Mouse (Mus musculus): ENCODE measurements around the gene Ddi2.

The Ddi2 gene

GRCm38 (mm10) chr4:141686093-141686492, 37.1 kb downstream of the Ddi2 start:
- DNase-seq, result no peak

- no peak for DNase-seq
Observed at GRCm38 (mm10) chr4:141685499-141685898, 37.7 kb downstream of the Ddi2 start, which contains the start of gene Rsc1a1. Gene Rsc1a1, minus strand, starts transcription at chr4:141685599.

GRCm38 (mm10) chr4:141682706-141683230, 40.5 kb downstream of the Ddi2 start:
- DNase-seq, result no peak

GRCm38 (mm10) chr4:141681767-141682166, 41.5 kb downstream of the Ddi2 start:
- DNase-seq, result no peak

- DNase-seq, result no peak
Observed at GRCm38 (mm10) chr4:141680892-141681291, 42.3 kb downstream of the Ddi2 start.

- no peak for DNase-seq
Observed at GRCm38 (mm10) chr4:141679016-141679415, 44.2 kb downstream of the Ddi2 start.

GRCm38 (mm10) chr4:141676462-141676979, 46.7 kb downstream of the Ddi2 start:
- no peak for DNase-seq

GRCm38 (mm10) chr4:141672325-141672724, 50.9 kb downstream of the Ddi2 start:
- no peak for DNase-seq

- no peak for DNase-seq
Observed at GRCm38 (mm10) chr4:141671389-141671788, 51.8 kb downstream of the Ddi2 start.

GRCm38 (mm10) chr4:141669898-141670712, 53.1 kb downstream of the Ddi2 start:
- DNase-seq, result no peak

- no peak for DNase-seq
Observed at GRCm38 (mm10) chr4:141664799-141665198, 58.4 kb downstream of the Ddi2 start, which contains the start of gene Plekhm2. Gene Plekhm2, minus strand, starts transcription at chr4:141664899.

GRCm38 (mm10) chr4:141664011-141664745, 59.0 kb downstream of the Ddi2 start:
- DNase-seq, result peak; percentile 78

- DNase-seq, result peak; percentile 21
Observed at GRCm38 (mm10) chr4:141663122-141663931, 59.9 kb downstream of the Ddi2 start.

GRCm38 (mm10) chr4:141660884-141661283, 62.3 kb downstream of the Ddi2 start:
- DNase-seq, result no peak

- DNase-seq, result peak; percentile 11
Observed at GRCm38 (mm10) chr4:141659739-141660138, 63.5 kb downstream of the Ddi2 start.

- DNase-seq, result no peak
Observed at GRCm38 (mm10) chr4:141658846-141659484, 64.3 kb downstream of the Ddi2 start.

GRCm38 (mm10) chr4:141656932-141657331, 66.3 kb downstream of the Ddi2 start:
- no peak for DNase-seq

- no peak for DNase-seq
Observed at GRCm38 (mm10) chr4:141655908-141656608, 67.2 kb downstream of the Ddi2 start.

GRCm38 (mm10) chr4:141654509-141654908, 68.7 kb downstream of the Ddi2 start:
- no peak for DNase-seq

GRCm38 (mm10) chr4:141653813-141654212, 69.4 kb downstream of the Ddi2 start:
- no peak for DNase-seq

- DNase-seq, result no peak
Observed at GRCm38 (mm10) chr4:141653044-141653443, 70.2 kb downstream of the Ddi2 start.

Measured in thymus, postnatal 25 days (tissue).